Mouse (Mus musculus) hindbrain, postnatal 0 days (tissue): ENCODE results near the gene Epha1. TPM values are rescaled to one million over a fixed set of nuclear protein-coding genes. Genes with fewer than 3 reads are reported as not detected.

ENCODE experiments used
- ATAC-seq: fragments of 200-750 bp; cut with Nextera tagmentation; 2 replicates; pipeline ENCODE4 v1.8.0; 2017; ENCODE audit warnings: mild to moderate bottlenecking, moderate TSS enrichment, moderate library complexity
- DNase-seq: peaks from one replicate; pipeline ENCODE4 v3.0.0-alpha.2; 2015; ENCODE audit warnings: low spot score
- H3K27ac ChIP-seq: fragments of 300-500 bp; sonication (generic); 2 replicates; pipeline ENCODE4 v1.5.1; 2014; ENCODE audit warnings: mild to moderate bottlenecking
- H3K27me3 ChIP-seq: fragments of 300-500 bp; sonication (generic); 2 replicates; pipeline ENCODE4 v1.6.1; 2014; ENCODE audit warnings: low read length, mixed read lengths; ENCODE audit not compliant: insufficient read depth
- H3K36me3 ChIP-seq: fragments of 300-500 bp; sonication (generic); 2 replicates; pipeline ENCODE4 v1.6.1; 2014; ENCODE audit warnings: low read length, mixed read lengths; ENCODE audit not compliant: insufficient read depth
- H3K4me1 ChIP-seq: fragments of 300-500 bp; sonication (generic); 2 replicates; pipeline ENCODE4 v1.6.1; 2014; ENCODE audit warnings: antibody characterized with exemption, low read length, mixed read lengths; ENCODE audit not compliant: insufficient read depth
- H3K4me2 ChIP-seq: fragments of 300-500 bp; sonication (generic); 2 replicates; pipeline ENCODE4 v1.6.1; 2014; ENCODE audit warnings: low read depth, mild to moderate bottlenecking, low read length, moderate library complexity, mixed read lengths
- H3K4me3 ChIP-seq: fragments of 300-500 bp; sonication (generic); 2 replicates; pipeline ENCODE4 v1.5.1; 2014; ENCODE audit warnings: low read length
- H3K9ac ChIP-seq: fragments of 300-500 bp; sonication (generic); replicated peaks from 2 replicates; pipeline ENCODE4 v1.6.1; 2014; ENCODE audit warnings: mild to moderate bottlenecking, low read length, moderate library complexity, mixed read lengths
- H3K9me3 ChIP-seq: fragments of 300-500 bp; sonication (generic); 2 replicates; pipeline ENCODE4 v1.6.1; 2016; ENCODE audit warnings: low read length, mixed read lengths
- CTCF ChIP-seq: IDR thresholded peaks from 2 replicates; pipeline ENCODE4 v1.5.1; 2016; ENCODE audit warnings: antibody characterized with exemption, control low read depth, low read depth
- WGBS: fragments of 180-500 bp; shearing (Covaris S2); extraction: QIAGEN DNeasy Blood & Tissue Kit; methylation state at CpG from one replicate; pipeline ENCODE4 v1.1.7; 2014; 5-methylcytosine and 5-hydroxymethylcytosine counted together
- polyA plus RNA-seq: library from polyadenylated mRNA; unstranded; fragments of >200 nt; fragmentation: Nextera tagmentation; extraction: Ambion mirVana; gene quantifications from 2 replicates; pipeline ENCODE4 v1.2.1, GENCODE M21; 2015
- total RNA-seq: library from RNA; depleted of rRNA; stranded (reverse); fragments of >200 nt; gene quantifications from 2 replicates; pipeline ENCODE4 v1.2.3, GENCODE M21; 2014

The Epha1 gene
- total and polyA plus RNA-seq, 2 experiments from 2014 or later: 0.37 to 0.66 TPM

DNA sequence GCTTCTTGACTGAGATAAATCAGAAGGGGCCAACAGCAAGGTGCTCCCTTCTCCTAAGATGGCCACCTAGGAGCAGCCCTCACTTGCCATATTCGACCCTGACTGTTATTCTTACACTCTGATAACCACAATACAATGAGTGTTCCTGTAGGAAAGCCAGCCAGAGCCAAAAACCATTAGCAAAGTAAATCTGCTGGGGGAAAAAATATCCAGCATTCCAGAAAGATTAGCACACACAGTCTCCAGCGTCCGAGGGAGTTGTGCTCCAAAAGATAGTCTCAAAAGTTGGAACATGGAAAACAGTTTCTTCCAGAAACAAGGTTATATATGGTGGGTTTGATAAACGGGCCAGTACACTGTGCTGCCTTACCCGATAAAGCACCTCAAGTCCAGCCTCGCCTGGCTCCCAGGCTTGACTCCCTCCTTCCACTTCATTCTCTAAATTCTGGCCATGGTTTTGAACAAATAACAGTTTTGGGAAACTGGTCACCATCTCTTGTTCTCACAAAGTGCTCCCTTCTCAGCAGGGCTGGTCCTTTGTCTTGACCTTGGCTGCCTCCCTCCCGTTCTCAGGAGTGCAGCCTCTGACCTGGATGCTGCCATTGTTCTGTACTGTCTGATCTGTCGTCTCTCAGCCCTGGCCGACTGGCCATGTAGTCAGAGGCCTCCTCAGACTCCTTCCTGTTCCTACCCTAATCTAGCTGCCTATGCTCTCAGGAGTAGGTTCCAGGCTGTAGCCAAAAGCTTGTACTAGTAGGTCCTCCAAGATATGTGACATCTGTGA, 13.5 kb downstream of the Epha1 start:
- peaks cover 30% of the 10 kb centered on the region; the same call in 1 of the 2 replicates for H3K36me3 ChIP-seq
- no peak overlapping the region for H3K9ac ChIP-seq
- H3K27me3 ChIP-seq: no peaks in the 10 kb centered on the region
- no peak overlapping the region for H3K27ac ChIP-seq
- no peak overlapping the region for H3K4me2 ChIP-seq
- H3K4me3 ChIP-seq: no peak overlapping the region
- H3K4me1 ChIP-seq: no peaks in the 10 kb centered on the region
- no peaks in the 10 kb centered on the region for H3K9me3 ChIP-seq
- WGBS: 70% methylated on average over 9 of the region's 9 CpGs
- DNase-seq (no peak), ATAC-seq (no peak)
- TF ChIP-seq CTCF: no peak

- DNase-seq (no peak), ATAC-seq (no peak)
- Histone ChIP-seq H3K4me1 (no peaks in the 10 kb centered on the region), H3K9me3 (no peaks in the 10 kb centered on the region), H3K4me2 (no peak overlapping the region), H3K4me3 (no peak overlapping the region), H3K27ac (no peak overlapping the region), H3K9ac (no peak overlapping the region), H3K27me3 (no peaks in the 10 kb centered on the region), H3K36me3 (peaks cover 32% of the 10 kb centered on the region; the same call in 1 of the 2 replicates)
- no peak for TF ChIP-seq CTCF
- WGBS: 92% methylated on average over 12 of the region's 12 CpGs
Observed at GRCm38 (mm10) chr6:42358901-42359300, 14.2 kb downstream of the Epha1 start.

- H3K4me1 ChIP-seq: no peaks in the 10 kb centered on the region; the same call in 1 of the 2 replicates
- no peak for DNase-seq
- H3K36me3 ChIP-seq: peaks cover 32% of the 10 kb centered on the region; the same call in 1 of the 2 replicates
- H3K4me3 ChIP-seq: no peak overlapping the region
- H3K4me2 ChIP-seq: no peak overlapping the region
- no peaks in the 10 kb centered on the region for H3K9me3 ChIP-seq
- no peaks in the 10 kb centered on the region for H3K27me3 ChIP-seq
- H3K27ac ChIP-seq: no peak overlapping the region
- no peak overlapping the region for H3K9ac ChIP-seq
- ATAC-seq: no peak
- 71% methylated on average over 6 of the region's 6 CpGs for WGBS
- TF ChIP-seq CTCF: no peak
Observed at GRCm38 (mm10) chr6:42357901-42358300, 15.2 kb downstream of the Epha1 start.

DNA sequence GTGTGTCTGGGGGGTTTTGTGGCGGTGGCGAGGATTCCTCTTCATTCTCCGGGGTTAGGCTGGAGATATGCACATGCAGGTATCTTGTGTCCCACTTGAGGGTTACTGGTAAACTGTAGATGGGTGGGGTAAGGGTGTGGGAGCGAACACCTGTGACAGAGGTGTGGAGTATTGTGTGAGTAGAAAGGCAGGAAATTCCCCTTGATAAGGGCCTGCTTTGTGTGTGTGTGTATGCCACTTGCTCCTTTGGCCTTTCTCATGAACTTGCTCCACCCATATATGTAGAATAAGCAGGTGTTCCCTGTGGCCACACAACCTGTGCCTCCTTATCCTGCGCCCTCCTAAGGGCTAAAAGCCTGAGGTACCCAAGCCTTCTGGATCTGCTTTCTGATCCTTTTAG, 16.2 kb downstream of the Epha1 start:
- Histone ChIP-seq H3K4me1 (peaks cover 3% of the 10 kb centered on the region; the same call in 1 of the 2 replicates), H3K27me3 (no peaks in the 10 kb centered on the region), H3K36me3 (peaks cover 32% of the 10 kb centered on the region; the same call in 1 of the 2 replicates), H3K4me2 (no peak overlapping the region), H3K9me3 (no peaks in the 10 kb centered on the region), H3K9ac (no peak overlapping the region), H3K4me3 (no peak overlapping the region), H3K27ac (no peak overlapping the region)
- no peak for ATAC-seq
- TF ChIP-seq CTCF: no peak
- DNase-seq: no peak
- 92% methylated on average over 5 of the region's 5 CpGs for WGBS

DNA sequence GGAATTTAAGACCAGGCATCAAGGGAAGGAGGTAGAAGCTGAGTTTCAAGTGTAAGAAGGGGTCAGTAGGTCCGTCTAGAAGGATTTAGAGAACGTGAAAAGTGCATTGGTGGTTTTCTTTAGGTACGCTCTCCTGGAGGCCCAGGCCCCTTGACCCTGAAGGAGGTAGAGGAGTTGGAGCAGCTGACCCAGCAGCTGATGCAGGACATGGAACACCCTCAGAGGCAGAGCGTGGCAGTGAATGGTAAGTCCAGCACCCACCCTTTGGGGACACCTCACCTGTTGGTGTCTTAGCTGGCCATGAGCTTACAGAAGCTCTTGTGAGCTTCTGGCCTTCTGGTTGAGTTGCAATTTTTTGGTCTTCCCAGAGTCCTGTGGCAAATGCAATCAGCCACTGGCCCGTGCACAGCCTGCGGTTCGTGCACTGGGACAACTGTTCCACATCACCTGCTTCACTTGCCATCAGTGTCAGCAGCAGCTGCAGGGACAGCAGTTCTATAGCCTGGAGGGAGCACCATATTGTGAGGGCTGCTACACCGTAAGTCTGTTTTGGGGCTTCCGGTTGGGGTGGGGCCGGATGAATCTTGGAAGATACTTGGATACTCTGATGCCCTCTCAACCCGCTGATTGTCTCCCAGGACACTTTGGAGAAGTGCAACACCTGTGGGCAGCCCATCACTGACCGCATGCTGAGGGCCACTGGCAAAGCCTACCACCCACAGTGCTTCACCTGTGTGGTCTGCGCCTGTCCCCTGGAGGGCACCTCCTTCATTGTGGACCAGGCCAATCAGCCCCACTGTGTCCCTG, 17.1 kb downstream of the Epha1 start:
- peaks cover 32% of the 10 kb centered on the region; the same call in 1 of the 2 replicates for H3K36me3 ChIP-seq
- 93% methylated on average over 13 of the region's 13 CpGs for WGBS
- H3K4me2 ChIP-seq: no peak overlapping the region

GRCm38 (mm10) chr6:42355366-42355765, 17.7 kb downstream of the Epha1 start:
- H3K4me3 ChIP-seq: no peak overlapping the region
- peaks cover 32% of the 10 kb centered on the region; the same call in 1 of the 2 replicates for H3K36me3 ChIP-seq
- H3K9me3 ChIP-seq: no peaks in the 10 kb centered on the region
- DNase-seq: no peak
- no peak overlapping the region for H3K9ac ChIP-seq
- no peak overlapping the region for H3K27ac ChIP-seq
- 93% methylated on average over 6 of the region's 6 CpGs for WGBS
- H3K27me3 ChIP-seq: no peaks in the 10 kb centered on the region
- no peak overlapping the region for H3K4me2 ChIP-seq
- H3K4me1 ChIP-seq: peaks cover 13% of the 10 kb centered on the region
- no peak for TF ChIP-seq CTCF
- ATAC-seq: no peak

More for the DNA sequence above, 17.1 kb downstream of the Epha1 start:
- DNase-seq (no peak), ATAC-seq (no peak)
- Histone ChIP-seq H3K27ac (no peak overlapping the region), H3K4me1 (peaks cover 8% of the 10 kb centered on the region), H3K4me3 (no peak overlapping the region), H3K9me3 (no peaks in the 10 kb centered on the region), H3K9ac (no peak overlapping the region), H3K27me3 (no peaks in the 10 kb centered on the region)
- TF ChIP-seq CTCF: no peak
